Mouse (Mus musculus): ENCODE measurements around the gene B430306N03Rik. TPM values are rescaled to one million over a fixed set of nuclear protein-coding genes. Genes with fewer than 3 reads are reported as not detected.
"Not testable (repeated sequence)": the region's sequence is repeated elsewhere in the genome, so short reads cannot be mapped to it uniquely, and the experiment has no call there.

B430306N03Rik gene
- not detected for total RNA-seq (2021)
- long read RNA-seq, experiment 1, result 0 reads
- long read RNA-seq, experiment 2, result 0 reads

DNA sequence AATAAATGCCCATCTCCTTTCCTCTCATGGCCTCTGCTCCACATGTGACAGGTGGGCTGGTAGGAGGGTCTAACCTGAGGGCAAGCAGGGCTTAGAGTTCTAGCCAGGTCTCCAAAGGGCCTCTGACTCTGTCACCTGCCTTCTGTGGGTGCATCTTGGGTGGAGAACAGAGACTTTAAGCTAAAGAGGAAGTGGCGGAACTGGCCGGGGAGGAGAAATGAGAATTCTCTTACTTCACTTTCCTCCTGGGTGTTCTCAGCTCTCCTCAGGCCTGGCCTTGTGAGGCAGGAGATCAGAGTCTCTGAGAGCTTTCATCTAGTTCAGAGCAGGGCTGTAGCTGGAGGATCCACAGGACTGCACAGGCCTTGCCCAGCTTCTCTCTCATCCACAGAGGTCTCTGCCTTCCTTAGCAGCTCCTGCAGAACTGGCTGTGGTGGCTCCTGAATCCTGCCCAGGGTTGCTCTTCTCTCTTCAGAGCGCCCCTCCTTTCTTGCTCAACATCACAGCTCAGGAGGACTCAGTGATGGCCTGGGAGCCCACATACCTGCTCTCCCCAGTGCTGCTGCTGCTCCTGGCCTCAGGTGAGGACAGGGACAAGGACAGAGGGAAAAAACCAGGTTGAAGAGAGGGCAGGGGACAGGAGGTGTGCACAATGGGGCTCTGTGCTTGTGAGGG lies at the start of gene B430306N03Rik:
B430306N03Rik (plus strand) TSS at position 237 of the 675 bp plus-strand sequence.
- not testable (repeated sequence) for DNase-seq (ENCODE audit: low spot score in 2 of 2)

DNA sequence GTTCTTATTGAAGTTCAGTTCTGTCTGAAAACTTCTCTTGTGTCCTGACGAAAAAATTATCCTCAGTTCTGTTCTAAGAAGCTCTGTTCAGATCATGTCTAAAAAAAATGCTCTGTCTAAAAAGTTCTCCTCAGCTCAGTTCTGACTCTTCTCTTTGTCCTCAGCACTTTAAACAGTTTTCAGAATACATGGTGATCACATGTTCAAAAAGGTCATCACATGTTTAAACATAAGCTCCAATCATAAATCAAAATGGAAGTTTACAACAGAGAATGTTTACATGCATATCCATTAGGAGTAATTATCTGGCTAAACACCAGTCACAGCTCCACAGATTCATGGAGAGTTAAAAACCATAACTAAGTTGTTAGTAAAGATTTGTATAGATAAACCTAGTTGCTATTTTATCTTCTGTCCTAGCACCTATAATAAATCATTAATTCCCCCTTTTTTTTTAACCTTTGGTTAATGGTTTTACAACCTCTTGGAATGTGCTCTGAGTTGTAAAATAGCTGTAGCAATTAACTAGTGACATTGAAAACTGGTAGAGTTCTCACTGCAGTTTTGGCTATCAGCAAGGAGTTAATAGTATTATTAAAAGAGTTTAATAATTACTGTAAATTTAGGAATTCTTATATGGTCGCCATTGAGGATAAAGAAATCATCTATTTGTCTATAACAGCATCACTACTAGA lies 49.2 kb upstream of the B430306N03Rik start:
- no peak for DNase-seq (ENCODE audit: low spot score in 2 of 2)

DNA sequence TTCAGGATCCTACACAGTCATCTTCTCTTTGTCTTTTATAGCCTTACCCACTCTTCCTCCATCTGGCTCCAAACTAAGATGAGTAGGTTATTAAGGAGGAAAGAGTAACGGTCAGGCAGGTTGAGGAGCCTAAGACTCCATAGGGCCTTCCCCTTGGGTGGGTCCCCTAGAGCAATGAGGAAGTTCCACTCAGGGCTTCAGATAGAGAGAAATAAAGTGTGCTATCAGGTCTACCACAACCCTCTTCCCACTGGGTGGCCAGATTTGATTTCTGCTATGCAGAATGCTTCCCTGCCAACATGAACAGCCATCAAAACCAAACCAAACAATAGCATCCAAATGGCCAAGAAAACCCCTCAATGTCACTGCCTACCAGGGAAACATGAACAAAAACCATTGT lies 48.4 kb upstream of the B430306N03Rik start:
- no peak for DNase-seq (ENCODE audit: low spot score in 2 of 2)

DNA sequence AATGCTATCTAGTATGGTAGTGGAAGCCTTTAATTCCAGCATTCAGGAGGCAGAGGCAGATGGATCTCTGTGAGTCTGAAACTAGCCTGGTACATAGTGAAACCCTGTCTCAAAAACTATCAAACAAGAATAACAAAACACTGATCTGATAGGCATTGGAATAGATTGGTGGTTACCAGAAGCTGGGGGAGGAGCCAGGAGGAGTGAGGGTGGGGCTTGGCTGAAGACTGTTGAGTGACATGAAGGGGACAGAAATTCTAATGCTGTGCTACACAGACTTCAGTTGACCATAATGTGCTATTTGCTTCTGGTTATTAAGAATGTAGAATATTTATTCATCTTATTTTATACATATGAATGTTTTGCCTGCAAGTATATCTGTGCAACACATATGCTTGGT lies 47.7 kb upstream of the B430306N03Rik start:
- no peak for DNase-seq (ENCODE audit: low spot score in 2 of 2)

DNA sequence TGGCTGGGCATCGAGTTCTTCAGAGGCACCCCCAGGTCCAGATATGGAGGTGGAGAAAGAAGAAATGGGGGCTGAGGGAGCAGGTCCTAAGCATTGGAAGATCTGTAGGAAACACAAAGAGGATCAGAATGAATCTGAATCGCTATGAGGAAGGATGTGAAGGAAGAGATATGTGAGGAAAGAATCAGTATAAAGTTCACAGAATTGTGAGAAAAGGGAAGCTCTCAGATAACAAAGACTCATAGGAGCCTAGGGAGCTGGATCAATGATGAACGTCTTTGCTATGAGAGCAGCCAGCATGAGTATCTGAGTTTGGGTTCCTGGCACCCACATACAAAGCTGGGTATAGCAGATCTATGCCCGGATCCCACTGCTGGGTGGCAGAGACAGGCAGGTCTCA lies 46.1 kb upstream of the B430306N03Rik start:
- no peak for DNase-seq (ENCODE audit: low spot score in 2 of 2)

DNA sequence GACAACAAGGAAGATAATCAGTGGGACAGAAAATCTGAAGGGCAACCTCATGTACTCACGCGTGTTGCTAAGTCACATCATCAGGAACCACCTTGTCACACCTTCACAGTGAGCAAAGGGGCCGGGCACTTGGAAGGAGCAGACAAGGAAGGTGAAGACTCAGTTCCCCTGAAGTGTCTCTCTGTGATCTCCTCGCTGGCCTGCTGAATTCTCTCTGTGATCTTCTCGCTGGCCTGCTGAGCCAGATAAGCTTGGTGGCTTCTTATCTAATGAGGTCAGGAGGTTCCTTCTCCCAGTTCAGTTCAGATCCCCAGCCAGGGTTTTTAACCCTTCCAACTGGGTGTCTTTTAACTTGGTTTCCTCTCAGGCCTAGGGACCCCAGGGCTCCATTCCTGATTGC lies 43.8 kb upstream of the B430306N03Rik start:
- DNase-seq (ENCODE audit: low spot score in 2 of 2), result no peak

DNA sequence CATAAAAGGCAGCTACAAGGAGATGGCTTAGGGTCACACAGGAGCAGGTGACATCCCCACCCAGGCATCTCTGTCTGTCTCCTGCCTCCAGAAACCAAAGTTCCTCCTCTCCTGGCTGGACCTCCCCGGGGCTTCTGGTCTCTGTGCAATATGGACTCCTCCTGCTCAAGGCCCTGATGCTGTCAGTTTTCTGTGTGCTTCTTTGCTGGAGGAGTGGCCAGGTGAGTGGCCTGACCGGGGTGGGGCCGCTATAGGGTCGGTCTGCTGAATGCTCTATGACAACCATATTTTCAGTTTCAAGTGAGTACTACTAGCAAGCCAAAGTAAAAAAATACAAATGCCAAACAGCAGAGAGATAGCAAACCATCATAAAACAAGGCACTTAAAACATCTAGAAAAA lies 43.3 kb upstream of the B430306N03Rik start:
- DNase-seq (ENCODE audit: low spot score in 2 of 2), result no peak

DNA sequence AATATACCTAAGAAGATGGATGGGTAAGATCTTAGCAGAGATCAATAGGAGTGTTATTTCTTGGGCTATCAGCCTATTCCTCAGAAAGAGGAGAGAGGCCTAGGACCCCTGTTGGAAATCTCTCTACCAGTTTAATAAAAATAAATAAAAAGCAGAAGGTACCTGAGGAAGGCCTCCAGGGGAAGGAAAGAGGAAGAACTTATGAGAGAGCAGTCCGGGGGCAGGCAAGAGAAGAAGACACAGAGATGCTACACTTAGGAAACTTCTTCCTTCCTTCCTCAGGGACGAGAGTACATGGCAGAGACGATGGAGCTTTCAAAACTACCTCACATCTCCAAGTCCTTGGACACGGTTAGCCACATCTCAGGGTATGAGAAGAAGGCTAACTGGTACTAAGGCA lies 41.8 kb upstream of the B430306N03Rik start:
- DNase-seq (ENCODE audit: low spot score in 2 of 2), result no peak

DNA sequence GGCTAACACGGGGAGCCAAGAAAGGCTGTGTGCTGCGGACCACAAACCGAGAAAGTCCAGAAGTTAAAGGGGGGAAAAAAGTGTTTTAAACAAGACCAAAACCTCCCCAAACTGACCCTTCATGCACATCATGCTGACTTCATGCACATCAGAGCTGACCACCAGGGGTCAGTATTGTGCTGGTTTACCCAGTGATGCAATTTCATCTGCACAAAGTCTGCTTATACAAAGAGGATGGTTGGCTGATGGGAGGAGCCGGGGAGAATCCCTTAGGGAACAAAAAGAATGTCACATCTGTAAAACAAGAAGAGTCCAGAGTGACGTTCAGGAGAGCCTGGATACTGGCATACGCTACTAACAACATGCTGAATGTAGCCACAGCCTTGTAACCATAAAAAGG lies 41.1 kb upstream of the B430306N03Rik start:
- DNase-seq (ENCODE audit: low spot score in 2 of 2), result peak; percentile 63 to 78

DNA sequence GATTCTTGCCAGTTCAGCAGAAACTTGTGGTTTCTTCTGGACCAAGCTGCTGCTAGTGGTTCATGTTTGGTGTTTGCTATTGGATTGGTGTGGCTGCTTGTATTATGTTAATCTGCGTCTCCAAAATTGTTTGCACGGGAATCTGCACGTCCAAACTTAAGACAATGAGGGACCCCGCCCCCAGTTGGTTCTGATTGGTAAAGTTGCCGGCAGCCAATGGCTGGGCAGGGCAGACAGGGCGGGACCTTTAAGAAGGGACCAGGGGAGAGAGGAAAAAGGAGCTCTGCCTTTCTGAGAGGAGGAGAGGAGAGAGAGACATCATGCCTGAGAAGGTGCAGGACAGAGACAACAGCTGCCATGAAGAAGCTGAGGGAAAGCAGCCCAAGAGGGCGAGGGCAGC lies 40.2 kb upstream of the B430306N03Rik start:
- no peak for DNase-seq (ENCODE audit: low spot score in 2 of 2)

DNA sequence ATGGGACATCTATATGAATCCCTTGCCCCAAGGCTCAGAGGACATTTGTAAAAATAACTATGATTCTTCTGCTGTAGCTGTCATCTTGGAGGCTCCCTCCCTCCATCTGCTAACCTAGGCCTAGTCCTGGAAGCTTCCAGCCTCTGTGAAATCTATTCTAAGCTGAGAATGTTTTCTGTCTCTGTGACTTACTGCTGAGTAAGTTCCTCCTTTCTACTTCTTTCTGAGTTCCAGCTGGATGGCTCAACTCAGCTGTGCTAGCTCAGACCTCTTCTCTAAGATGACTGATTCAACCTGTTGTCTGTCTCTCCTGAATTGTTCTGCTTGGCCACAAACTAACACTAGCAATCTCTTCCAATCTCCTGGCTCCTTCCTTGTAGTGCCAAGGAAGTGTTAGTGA lies 37.6 kb upstream of the B430306N03Rik start:
- no peak for DNase-seq (ENCODE audit: low spot score in 2 of 2)

DNA sequence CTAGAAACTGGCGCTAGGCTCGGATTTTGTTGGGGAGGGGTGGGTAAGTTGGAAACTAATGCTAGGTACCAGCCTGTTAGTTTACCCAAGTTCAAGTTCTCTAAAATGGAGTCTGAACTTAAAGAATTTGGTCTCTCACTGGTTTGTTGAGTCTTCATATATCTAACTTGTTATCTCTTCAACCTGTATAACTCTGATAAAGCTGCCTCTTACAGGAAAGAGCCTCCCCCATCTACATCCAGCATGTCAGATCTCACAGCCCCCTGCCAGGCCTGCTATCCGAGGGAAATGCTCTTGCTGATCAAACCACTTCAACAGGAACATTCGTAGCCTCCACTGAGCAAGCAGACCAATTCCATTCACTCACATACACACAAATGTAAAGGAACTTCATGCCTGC lies 36.9 kb upstream of the B430306N03Rik start:
- no peak for DNase-seq (ENCODE audit: low spot score in 2 of 2)

DNA sequence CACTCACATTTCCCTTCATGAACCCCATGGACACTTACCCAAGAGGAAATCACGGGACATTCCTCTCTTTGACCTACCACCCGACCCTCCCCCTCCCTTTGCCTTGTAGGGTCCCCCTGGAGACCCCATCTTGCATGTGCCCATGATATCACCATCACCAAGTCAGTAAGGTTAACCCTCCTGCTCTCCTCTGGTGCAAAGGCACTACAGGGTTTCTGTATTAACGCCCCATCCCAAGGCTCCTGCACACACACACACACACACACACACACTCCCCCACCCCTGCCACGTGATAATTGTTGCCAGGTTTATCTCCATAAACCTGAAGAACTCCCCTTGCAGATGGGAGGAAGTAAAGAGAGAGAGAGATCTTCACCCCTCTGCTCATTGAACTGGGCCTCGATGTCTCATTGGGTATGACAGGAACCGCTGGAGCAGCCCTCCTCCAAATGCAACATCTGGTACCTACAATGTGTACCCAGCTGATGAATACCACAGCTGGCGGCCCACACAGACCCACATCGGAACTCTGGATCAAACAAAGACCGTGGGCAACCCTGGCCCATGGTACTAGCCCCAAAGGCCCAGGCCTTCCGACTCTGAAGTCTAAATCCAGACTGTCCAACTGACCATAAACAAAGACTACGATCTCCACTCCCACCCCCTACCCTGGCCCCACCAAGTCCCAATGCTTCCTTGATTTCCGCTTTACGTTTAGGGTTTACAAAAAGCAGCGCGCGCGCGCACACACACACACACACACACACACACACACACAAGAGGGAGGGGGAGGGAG lies 34.8 kb upstream of the B430306N03Rik start:
- DNase-seq (ENCODE audit: low spot score in 2 of 2), result no peak

DNA sequence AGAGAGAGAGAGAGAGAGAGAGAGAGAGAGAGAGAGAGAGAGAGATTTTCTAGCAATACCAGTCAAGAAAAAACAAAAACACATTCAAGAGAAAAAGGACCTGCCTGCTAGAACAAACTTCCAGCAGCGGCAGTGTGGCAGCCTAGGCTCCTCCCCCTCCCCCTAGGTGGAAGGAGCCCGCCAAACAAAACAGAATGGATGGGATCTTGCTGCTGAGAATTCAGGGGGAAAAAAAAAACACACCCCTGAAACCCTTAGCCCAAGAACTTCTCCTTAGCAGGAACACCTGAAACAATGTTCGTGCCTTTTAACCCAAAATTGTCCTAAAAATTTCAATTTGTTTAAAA lies 34.2 kb upstream of the B430306N03Rik start:
- DNase-seq (ENCODE audit: low spot score in 2 of 2), result no peak

DNA sequence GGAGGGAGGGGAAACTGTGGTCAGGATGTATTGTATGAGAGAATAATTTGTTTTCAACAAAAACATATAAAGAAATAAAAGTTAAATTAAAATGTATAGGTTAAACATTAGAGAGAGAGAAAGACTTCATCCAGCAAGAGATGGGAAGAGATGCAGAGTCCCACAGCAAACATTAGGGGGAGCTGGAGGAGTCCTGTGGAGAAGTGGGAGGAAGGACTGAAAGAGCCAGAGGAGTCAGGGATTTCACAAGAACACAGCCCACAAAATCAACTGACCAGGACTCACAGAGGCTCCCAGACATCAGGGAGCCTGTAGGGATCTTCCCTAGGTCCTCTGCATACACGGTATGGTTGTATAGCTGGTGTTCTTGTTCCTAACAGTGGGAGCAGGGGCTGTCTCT lies 29.2 kb upstream of the B430306N03Rik start:
- no peak for DNase-seq (ENCODE audit: low spot score in 2 of 2)

DNA sequence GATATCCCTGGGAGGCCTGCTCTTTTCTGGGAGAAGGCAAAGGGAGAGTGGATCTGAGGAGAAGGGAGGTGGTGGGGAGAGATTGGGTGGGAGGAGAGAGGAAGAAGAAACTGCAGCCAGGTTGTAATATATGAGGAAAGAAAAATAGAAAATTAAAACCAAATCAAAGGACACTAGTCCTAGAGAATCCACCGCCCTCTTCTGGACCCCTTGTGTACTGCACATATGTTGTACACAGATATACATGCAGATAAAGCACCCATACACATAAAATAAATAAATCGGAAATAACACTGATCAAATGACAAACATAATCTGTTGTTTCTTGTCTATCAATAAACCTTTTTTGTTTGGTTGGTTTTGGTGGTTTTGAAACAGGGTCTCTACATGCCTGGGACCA lies 28.7 kb upstream of the B430306N03Rik start:
- DNase-seq (ENCODE audit: low spot score in 2 of 2), result no peak

DNA sequence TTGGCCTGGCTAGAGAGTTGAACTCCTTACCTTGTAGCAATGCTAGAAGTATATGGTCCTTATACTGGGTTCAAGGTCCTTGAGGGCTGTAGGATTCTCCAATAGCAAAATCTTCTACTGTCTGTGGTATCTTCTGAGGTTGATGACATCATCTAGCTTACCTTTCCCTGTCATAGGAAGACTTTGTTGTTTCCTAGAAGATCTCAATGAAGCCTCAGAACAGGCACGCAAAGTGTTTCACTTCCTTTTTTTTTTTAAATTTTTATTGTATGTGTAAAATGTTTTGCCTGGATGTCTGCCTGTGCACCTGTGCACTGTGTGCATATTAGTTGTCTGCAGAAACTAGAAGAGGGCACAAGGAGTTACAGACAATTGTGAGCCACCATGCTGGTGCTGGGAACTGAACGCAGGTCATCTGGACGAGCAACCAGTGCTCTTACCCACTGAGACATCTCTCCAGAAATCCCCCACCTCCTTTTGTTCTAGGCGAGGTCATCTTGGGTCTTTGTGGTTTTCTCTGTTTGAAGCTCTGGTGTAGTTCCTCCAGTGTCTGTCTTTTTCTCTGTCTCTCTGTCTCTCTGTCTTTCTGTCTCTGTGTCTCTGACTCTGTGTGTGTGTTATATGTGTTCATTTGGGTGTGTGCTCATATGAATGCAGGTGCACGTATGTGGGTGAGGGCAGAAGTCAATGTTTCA lies 22.3 kb upstream of the B430306N03Rik start:
- no peak for DNase-seq (ENCODE audit: low spot score in 2 of 2)

DNA sequence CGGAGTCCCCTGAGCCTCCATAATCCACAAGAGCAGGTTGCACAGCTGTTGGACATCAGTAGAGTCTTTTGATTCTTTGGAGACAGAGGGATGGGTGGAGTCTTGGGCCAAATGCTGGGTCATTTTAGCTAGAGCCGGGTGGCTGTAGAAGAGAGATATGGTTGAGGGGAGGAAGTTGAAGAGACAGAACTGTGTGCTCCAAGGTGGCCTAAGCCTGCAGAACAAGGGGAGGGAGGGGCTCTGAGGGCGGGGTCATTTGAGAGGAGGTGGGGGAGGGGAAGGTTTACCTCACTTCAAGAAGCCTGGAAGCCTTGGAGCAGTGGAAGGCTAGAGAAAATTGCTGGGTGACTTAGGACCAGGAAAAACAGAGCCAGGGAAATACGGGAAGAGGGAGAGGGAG lies 16.7 kb upstream of the B430306N03Rik start, which contains the start of gene Treml2:
Treml2 (plus strand) TSS at position 296 of the 400 bp plus-strand sequence.
- DNase-seq (ENCODE audit: low spot score in 2 of 2), result no peak

DNA sequence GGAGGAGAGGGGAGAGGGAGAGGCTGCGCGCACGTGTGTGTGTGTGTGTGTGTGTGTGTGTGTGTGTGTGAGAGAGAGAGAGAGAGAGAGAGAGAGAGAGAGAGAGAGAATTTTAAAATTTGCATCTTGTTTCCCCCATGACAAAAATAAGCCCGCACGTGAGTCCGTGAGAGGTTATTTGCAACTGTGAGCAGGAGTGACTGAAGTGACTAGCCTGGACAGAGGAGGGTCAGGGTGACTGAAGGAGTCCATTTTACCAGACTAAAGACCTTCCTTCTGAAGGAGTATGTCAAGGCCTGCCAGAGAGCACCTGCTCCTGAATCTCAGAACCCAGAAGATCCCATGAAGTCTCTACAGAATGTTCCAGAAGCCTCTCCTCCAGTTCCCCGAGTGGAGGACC lies 16.2 kb upstream of the B430306N03Rik start:
- DNase-seq (ENCODE audit: low spot score in 2 of 2), result no peak

DNA sequence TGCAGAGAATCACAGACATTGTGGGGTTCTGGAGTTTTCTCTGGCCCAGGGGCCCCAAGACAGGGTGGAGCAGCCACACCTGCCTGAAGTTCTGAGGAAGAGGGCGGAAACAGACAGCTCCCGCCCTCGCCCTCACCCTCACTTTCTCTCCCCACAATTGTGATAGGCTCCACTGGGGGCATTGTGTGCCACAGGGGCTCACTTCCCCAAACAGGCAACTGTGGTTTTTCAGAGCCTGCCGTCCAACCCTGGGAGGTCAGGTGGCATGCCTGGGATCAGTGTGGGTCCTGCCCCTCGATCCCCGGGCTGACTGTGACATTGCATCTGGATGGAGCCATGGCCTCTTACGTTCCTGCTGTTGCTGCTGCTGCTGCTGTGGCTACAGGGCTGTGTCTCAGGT lies 15.7 kb upstream of the B430306N03Rik start:
- DNase-seq (ENCODE audit: low spot score in 2 of 2), result no peak

DNA sequence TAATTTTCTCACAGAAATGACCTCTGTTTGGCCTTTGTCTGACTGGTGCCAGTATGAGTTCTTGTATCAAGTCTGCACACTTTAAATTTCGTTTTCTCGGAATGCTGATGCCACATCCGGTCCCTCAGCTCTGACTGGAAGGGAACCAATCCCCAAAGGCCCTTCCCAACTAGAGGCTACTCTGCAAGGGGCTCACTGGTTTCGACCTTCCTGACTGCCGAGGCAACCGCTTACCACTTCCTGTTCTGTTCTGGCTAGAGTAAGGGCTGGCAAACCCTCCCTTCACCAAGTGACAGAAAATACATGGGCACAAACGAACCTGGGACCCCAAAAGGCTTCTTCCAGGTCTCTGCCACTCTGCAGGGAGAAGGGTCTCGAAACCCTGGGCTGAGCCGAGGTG lies 15.1 kb upstream of the B430306N03Rik start:
- DNase-seq (ENCODE audit: low spot score in 2 of 2), result no peak

DNA sequence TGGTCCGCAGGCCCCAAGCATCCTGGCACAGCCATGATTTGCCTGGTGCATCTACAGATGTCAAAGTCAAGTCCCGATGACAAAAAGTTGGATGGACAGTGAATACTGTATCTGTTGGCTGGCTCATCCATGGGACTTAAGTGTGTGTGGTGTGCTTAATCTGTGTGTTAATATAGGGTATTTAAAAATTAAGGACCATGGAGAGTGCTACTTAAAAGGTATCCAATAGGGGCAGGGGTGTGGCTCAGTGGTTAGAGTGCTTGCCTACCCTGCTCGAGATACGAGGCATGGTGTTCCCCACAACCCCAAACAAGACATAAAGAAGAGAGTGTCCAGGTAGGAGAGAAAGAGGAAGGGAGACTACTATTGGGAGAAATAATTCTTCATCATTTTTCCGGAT lies 14.1 kb upstream of the B430306N03Rik start:
- DNase-seq (ENCODE audit: low spot score in 2 of 2), result no peak
